Mouse (Mus musculus) hematopoietic stem cell, adult 5-6 weeks (primary cell): Measurements from ENCODE around the gene Cdcp2. TPM values are rescaled to one million over a fixed set of nuclear protein-coding genes. Genes with fewer than 3 reads are reported as not detected.

ENCODE experiments used
- ATAC-seq, 2 experiments: fragments of 125-278 bp in 1 of 2; replicated peaks in 1 of 2; 2 replicates each; pipeline ENCODE4 v1.8.0; 2016 to 2017; ENCODE audit warnings: inconsistent platforms in 2 of 2, mild to moderate bottlenecking in 2 of 2, moderate number of reproducible peaks in 2 of 2, low read depth in 1 of 2, moderate TSS enrichment in 1 of 2; ENCODE audit not compliant: low FRiP score in 2 of 2, poor library complexity in 2 of 2, severe bottlenecking in 2 of 2, insufficient read depth in 1 of 2, low TSS enrichment in 1 of 2
- total RNA-seq: library from RNA; stranded (forward); fragments of 172-1452, 232-1000 nt; gene quantifications from 2 replicates; pipeline ENCODE4 v1.2.3, GENCODE M21; 2017

Gene Cdcp2
- total RNA-seq, 1 experiment from 2014 or later = not detected

GRCm38 (mm10) chr4:107121165-107121943 is 24.7 kb downstream of the Cdcp2 start:
- ATAC-seq = no peak

DNA sequence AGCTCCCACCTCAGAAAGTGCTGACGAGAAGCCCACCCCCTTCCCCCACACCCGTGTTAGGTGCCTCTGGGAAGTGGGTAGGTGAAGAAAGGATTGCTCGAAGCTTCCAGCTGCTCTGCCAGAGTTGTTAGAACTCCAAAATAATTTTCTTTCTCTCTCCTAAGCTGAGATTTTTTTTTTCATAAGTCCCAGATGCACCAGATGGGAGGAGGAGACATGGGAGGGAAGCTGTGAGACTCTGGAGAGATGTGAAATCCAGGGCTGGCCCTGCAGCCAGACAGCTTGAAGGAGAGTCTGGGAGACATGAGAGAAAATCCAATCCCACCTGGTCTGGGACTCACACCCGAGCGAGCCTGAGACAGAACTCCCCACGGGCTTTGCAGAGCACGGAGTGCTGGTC is 27.7 kb downstream of the Cdcp2 start:
- no peak for ATAC-seq

DNA sequence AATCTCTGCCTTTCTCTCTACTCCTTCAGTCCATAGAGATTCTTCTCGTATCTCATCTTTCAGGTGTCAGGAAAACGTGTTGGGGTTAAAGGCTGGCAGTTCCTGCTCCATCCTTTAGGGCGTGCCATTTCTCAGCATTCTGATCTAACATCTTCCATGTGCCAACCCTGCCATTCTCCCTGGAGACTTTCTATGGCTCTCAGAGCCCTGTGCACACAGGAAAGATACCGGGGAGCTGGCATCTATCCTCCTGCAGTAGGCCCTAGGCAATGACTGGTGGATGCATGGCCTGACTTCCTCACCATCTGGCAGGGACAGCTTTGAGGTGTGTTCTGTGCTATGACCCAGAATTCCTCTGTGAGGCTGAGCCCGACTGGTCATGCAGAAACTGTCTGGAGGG is 28.4 kb downstream of the Cdcp2 start:
- ATAC-seq = no peak

DNA sequence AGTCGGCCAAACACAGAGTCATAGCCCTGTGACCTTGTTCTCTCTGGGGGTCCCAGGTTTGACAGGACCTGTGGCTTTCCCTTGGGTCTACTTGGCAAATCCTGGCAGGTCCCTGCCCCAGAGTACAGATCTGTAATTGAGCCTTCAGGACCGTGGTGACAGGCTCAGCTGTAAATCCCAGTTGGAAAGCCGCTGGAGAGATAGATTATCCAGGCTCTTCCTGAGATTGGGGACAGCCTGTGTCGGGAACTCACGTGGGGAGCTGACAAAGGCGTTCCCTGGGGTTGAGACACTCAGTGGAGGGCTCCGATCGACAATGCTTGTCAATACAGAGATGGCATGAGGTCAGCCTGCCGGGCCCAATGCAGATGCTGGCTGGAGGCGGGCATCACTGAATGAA is 29.7 kb downstream of the Cdcp2 start:
- ATAC-seq = no peak

- no peak for ATAC-seq
These were observed 30.3 kb downstream of the Cdcp2 start for GRCm38 (mm10) chr4:107126891-107127524.

- no peak for ATAC-seq
These were observed 31.4 kb downstream of the Cdcp2 start for GRCm38 (mm10) chr4:107127901-107128669.

GRCm38 (mm10) chr4:107129373-107129772 is 32.7 kb downstream of the Cdcp2 start:
- no peak for ATAC-seq

- no peak for ATAC-seq
These were observed 33.8 kb downstream of the Cdcp2 start for GRCm38 (mm10) chr4:107130534-107130933.

GRCm38 (mm10) chr4:107134891-107135290 is 38.2 kb downstream of the Cdcp2 start:
- ATAC-seq = no peak

GRCm38 (mm10) chr4:107135663-107136062 is 39.0 kb downstream of the Cdcp2 start:
- no peak for ATAC-seq

DNA sequence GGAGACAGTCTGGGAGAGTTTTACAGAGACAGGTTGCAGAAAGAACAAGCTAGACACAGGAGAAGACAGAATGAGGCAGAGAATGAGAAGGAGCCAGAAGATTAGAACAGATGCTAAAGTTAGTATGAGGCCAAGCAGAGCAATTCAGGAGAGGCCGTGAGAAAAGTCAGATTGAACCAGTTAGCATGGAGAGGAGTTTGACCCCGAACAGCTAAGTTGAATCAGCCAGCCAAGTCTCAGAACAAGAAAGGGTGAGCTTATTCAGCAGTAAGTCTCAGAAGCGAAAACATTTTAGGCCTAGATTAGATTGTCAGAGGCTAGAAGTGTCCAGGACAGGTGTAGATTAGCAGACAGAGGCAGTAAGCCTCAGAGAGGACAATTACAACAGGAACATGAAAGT is 39.8 kb downstream of the Cdcp2 start:
- no peak for ATAC-seq

DNA sequence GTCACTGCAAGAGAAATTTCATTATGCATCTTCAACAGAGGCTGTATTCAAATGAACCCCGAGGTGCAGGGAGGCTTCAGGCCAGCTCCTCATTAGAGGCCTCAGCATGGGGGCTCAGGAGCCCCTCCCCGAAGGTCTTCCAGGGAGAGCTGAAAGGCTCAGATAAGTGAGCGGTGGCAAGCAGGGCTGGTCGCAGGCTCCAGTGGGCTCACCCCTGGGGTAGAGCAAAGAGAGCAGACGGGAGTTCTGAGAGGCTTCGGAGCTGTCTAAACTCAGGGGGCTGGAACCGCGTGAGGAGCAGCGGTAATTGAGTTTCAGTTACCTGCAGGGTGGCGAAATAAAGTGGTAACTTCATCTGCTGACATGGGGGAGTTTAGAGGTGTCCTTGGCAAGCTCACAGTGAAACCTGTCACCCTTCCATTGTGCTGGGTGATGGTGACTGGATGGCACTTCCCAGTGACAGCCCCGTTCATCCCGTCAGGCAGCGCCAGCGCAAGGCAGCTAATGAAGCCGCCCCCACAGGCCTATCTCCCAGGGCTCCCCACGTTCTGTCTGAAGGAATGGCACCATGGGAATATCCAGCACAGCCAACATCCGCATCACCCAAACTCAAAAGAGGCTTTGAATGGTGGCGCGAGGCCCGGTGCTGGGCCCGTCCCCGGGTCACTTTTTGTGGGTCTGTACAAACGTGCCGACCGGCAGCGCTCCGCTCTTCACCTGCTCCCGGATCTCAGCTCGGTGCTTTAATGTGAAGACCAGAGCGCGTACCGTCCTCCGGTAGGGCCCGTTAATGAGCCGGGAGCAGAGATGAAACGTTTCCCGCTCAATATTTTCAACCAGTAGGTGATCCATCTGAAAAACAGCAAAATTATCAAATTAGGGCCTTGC is 42.5 kb downstream of the Cdcp2 start:
- no peak for ATAC-seq

DNA sequence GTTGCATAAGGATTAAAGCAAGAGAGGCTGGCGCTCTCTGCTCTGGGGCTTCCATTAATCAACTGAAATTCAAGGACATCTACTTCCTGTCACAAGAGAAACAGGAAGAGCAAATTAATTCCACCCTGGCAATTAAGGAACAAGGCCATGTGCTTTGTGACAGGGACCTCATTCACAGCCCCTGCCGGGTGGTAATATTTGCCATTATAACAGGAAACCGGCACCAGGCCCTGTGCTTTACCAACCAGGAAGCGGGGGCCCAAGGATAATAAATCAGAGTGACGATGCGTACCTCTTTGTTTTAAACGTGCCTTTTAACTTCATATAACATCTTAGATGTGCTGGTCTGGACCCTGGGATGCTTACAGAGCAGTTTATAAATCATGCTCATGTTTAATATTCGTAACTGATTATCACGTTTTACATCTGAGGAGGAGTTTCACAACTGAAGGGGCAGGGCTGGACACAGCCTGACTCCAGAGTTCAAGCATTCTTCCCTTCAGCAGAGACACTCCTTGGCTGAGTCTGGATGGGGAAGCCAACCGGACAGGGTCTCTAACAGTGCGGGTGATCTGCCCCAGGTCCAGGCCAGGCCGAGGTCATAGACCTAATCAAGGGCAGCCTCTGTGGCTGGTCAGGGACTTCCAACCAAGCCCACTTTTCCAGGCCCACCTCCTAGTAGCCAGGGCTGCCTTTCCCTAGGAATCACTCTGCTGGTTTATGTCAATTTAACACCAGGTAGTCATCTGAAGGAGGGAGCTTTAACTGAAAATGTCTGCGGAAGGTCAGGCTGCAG is 43.3 kb downstream of the Cdcp2 start:
- ATAC-seq = peak; percentile 81

GRCm38 (mm10) chr4:107143511-107143910 is 46.8 kb downstream of the Cdcp2 start:
- no peak for ATAC-seq

- ATAC-seq = no peak
These were observed 54.3 kb downstream of the Cdcp2 start for GRCm38 (mm10) chr4:107150991-107151390.

DNA sequence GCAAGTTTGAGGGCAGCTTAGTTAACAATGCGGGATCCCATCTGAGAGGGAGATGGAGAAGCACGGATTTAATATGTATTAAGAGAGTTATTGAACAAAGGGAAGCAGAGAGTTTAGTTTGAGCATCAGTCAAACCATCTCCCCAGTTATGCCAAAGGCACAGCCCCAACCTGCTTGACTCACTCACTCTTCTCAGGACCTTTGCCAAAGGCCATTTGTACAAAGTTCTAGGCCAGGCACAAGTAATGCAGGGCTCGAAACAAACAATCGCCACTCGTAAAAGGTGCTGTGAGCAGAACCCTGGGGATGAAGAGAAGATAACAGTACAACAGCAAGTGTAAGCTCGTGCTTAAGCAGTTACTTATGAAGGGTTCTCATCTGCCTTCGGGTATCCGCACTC is 55.9 kb downstream of the Cdcp2 start:
- ATAC-seq = no peak

DNA sequence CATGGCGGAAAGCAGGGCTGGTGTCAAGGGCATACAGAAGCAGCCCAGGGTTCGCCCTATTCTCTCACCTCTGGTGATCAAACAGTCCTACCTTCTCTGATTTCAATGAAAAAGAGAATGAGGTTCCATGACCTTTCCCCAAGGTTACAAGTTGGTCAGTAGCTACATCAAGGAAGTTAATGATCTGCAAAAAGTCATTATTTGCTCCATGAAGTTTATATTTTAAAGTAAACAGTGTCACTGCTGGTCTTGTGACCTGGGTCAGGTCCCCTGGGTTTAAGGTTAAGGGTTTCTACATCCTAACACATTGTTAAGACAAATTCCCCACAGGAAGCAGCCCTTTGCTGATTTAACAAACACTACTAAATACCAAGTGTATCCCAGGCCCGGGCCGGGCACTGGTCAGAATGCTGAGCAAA is 60.3 kb downstream of the Cdcp2 start:
- no peak for ATAC-seq
